Mouse (Mus musculus) liver (tissue): ENCODE results near the gene Ccdc183.

Experiments
- DNase-seq: peaks from one replicate; pipeline ENCODE4 v3.0.0-alpha.2; 2020; ENCODE audit warnings: mixed read lengths

Ccdc183 gene

GRCm38 (mm10) chr2:25576965-25577891 lies 40.2 kb downstream of the Ccdc183 start:
- no peak for DNase-seq

- DNase-seq: no peak
Observed at GRCm38 (mm10) chr2:25576028-25576850, 41.2 kb downstream of the Ccdc183 start.

GRCm38 (mm10) chr2:25575432-25576027 lies 41.9 kb downstream of the Ccdc183 start:
- peak; percentile 48 for DNase-seq

GRCm38 (mm10) chr2:25574579-25575431 lies 42.7 kb downstream of the Ccdc183 start, which contains the start of the genes Mamdc4 and Phpt1:
TSS of gene Mamdc4 (minus strand) at chr2:25574845.
TSS of gene Phpt1 (minus strand) at chr2:25575224.
- peak; percentile 95 for DNase-seq

DNA sequence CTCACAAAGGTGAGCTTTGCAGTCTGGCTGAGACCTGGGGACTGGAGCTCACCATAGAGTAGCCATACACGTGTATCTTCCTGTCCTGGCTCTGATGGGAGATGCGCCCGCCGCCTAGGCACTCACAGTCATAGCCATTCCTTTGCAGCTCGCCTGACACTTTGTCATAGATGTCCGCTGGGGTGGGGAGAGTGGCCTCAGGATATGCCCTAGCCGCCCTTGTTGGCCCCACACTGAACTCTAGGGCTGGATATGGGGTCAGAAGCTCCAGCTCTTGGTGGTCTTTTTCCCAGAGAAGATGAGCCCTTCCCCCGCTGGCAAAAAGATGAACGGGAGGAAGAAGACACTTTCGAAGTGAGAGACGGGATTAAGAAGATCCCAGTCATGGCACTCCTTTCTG lies 43.3 kb downstream of the Ccdc183 start:
- DNase-seq: no peak

- no peak for DNase-seq
Observed at GRCm38 (mm10) chr2:25573068-25573467, 44.4 kb downstream of the Ccdc183 start.

GRCm38 (mm10) chr2:25571221-25571620 lies 46.3 kb downstream of the Ccdc183 start:
- DNase-seq: no peak

DNA sequence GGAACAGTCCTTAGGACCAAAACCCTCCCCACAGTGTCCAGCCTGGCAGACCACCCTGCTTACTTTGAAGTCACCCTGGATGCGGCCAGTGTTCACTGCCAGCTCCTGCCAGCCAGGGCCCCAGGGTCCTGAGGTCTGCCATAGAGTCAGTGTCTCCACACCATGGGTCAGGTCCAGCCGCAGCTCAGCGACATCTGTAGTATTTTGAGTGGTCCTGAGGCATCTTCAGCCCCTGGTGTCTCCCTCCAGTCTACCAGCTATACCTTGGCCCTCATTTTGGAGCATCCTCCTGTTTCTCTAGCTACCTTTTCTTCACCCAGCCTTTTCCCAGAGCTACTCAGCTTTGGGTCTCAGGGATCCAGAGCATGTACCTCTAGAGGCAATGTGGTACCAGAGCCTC lies 48.2 kb downstream of the Ccdc183 start:
- DNase-seq: no peak

- no peak for DNase-seq
Observed at GRCm38 (mm10) chr2:25568473-25569019, 48.9 kb downstream of the Ccdc183 start.

GRCm38 (mm10) chr2:25566558-25566957 lies 50.9 kb downstream of the Ccdc183 start:
- DNase-seq: no peak

DNA sequence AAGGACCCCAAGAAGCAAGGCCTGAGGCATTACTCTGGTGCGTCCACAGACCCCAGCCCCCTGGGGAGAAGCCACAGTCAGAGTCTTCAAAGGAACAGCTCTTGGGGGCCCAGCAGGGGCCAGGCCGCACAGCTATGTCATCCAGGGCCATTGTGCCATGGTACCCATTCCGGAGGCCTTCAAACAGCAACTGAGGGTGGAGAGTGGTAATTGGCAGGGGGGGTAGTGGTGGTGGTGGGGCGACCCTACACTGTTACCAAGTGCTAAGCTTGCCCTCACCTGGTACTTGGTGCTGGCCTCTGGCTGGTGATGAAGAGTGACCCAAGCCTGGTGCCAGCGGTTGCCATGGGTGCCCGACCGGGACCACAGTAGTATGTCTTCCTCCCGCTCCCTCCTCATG lies 51.7 kb downstream of the Ccdc183 start:
- no peak for DNase-seq

DNA sequence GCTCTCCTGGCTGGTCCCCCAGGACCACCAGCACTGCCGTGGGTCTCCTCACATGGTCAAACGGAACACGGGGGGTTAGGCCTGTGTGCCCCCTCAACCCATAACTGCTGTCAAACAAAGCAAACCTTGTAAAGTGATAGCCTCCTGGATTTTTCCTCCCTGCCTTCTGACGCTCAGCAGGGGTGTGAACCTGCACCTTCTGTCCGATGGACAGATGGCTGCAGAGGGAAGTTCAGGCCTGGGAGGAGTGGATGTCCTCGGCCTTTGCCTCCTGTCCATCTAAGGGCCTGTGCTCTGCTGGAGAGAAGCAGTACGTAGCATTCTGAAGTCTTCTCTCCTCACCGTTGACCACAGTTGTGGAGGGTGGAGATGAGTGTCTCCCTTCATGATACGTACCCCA lies 55.5 kb downstream of the Ccdc183 start:
- no peak for DNase-seq

DNA sequence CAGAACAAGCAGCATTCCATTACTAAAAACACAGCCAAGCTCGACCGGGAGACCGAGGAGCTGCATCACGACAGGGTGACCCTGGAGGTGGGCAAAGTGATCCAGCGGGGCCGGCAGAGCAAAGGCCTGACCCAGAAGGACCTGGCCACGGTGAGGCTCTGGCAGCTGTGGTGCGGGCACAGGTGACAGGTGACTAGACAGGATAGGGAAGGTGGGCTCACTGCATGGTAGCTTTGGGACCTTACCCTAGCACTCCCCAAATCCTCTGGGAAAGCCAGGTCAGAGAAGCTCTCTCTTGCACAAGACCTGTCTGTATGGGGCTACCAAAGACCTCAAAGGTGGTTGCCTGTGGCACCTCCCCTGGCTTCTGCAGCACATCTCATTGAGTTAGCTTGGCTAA lies 56.9 kb downstream of the Ccdc183 start:
- no peak for DNase-seq

- DNase-seq: no peak
Observed at GRCm38 (mm10) chr2:25558774-25559173, 58.7 kb downstream of the Ccdc183 start.
